Mouse (Mus musculus) heart, adult 2 months (tissue): Measurements from ENCODE around the gene Dnajc5. TPM values are rescaled to one million over a fixed set of nuclear protein-coding genes. Genes with fewer than 3 reads are reported as not detected.

ENCODE experiments used
- DNase-seq, 2 experiments: peaks; one replicate each; pipeline ENCODE4 v3.0.0; 2021
- H3K27ac ChIP-seq: fragments of 200-600 bp; 2 replicates; pipeline ENCODE4 v1.8.1; 2022
- H3K27me3 ChIP-seq: fragments of 200-500 bp; 2 replicates; pipeline ENCODE4 v1.6.1; 2012; ENCODE audit warnings: mild to moderate bottlenecking, low read length, inconsistent platforms, mixed read lengths; ENCODE audit not compliant: control insufficient read depth, insufficient read depth
- H3K36me3 ChIP-seq: fragments of 200-500 bp; 2 replicates; pipeline ENCODE4 v1.6.1; 2012; ENCODE audit warnings: low read length, inconsistent platforms; ENCODE audit not compliant: control insufficient read depth, insufficient read depth
- H3K4me1 ChIP-seq: fragments of 200-500 bp; 2 replicates; pipeline ENCODE4 v1.6.1; 2011; ENCODE audit warnings: low read length; ENCODE audit not compliant: control insufficient read depth, insufficient read depth
- H3K4me3 ChIP-seq: fragments of 200-600 bp; 2 replicates; pipeline ENCODE4 v1.8.1; 2022
- H3K79me2 ChIP-seq: fragments of 200-500 bp; replicated peaks from 2 replicates; pipeline ENCODE4 v1.6.1; 2012; ENCODE audit warnings: mild to moderate bottlenecking, inconsistent platforms, low read length, moderate library complexity, mixed read lengths; ENCODE audit not compliant: control insufficient read depth, insufficient read depth
- H3K9ac ChIP-seq: fragments of 200-500 bp; 2 replicates; pipeline ENCODE4 v1.6.1; 2012; ENCODE audit warnings: low read depth, mild to moderate bottlenecking, control low read depth, inconsistent platforms, low read length, mixed read lengths
- CTCF ChIP-seq: fragments of 200-600 bp; IDR thresholded peaks from 2 replicates; pipeline ENCODE4 v1.8.1; 2022; ENCODE audit warnings: antibody characterized with exemption, mild to moderate bottlenecking, moderate library complexity
- EP300 ChIP-seq: fragments of 200-500 bp; IDR thresholded peaks from 2 replicates; pipeline ENCODE4 v1.6.1; 2011; ENCODE audit warnings: low read depth, low read length, control low read depth; ENCODE audit not compliant: insufficient read depth
- POLR2A ChIP-seq: fragments of 200-500 bp; IDR thresholded peaks from 2 replicates; pipeline ENCODE4 v1.6.1; 2011; ENCODE audit warnings: mild to moderate bottlenecking, low read depth, low read length, control low read depth; ENCODE audit not compliant: insufficient read depth
- WGBS: fragments of 180-500 bp; shearing (Covaris S2); methylation state at CpG from one replicate; pipeline ENCODE4 v1.1.7; 2018; 5-methylcytosine and 5-hydroxymethylcytosine counted together
- intact Hi-C: fragments of 180-260 bp; cut with DNase I; formaldehyde crosslinking; loops from one replicate; pipeline ENCODE4 v1.15.1; 2025
- microRNA-seq, 2 experiments: library from miRNA; unstranded; fragments of <30 nt; microRNA quantifications; one replicate each; pipeline ENCODE4 v1.2.0; 2021
- polyA plus RNA-seq: library from polyadenylated mRNA; depleted of rRNA; stranded (reverse); fragments of >200 nt; gene quantifications from 2 replicates; pipeline ENCODE4 v1.2.3, GENCODE M21; 2012; rRNA removed
- total RNA-seq, 2 experiments: library from RNA; stranded (reverse); gene quantifications; 2 replicates each; pipeline ENCODE4 v1.2.3; 2021

The Dnajc5 gene
- total and polyA plus RNA-seq, 3 experiments: 43.4 to 71.5 (median 62.3) TPM

DNA sequence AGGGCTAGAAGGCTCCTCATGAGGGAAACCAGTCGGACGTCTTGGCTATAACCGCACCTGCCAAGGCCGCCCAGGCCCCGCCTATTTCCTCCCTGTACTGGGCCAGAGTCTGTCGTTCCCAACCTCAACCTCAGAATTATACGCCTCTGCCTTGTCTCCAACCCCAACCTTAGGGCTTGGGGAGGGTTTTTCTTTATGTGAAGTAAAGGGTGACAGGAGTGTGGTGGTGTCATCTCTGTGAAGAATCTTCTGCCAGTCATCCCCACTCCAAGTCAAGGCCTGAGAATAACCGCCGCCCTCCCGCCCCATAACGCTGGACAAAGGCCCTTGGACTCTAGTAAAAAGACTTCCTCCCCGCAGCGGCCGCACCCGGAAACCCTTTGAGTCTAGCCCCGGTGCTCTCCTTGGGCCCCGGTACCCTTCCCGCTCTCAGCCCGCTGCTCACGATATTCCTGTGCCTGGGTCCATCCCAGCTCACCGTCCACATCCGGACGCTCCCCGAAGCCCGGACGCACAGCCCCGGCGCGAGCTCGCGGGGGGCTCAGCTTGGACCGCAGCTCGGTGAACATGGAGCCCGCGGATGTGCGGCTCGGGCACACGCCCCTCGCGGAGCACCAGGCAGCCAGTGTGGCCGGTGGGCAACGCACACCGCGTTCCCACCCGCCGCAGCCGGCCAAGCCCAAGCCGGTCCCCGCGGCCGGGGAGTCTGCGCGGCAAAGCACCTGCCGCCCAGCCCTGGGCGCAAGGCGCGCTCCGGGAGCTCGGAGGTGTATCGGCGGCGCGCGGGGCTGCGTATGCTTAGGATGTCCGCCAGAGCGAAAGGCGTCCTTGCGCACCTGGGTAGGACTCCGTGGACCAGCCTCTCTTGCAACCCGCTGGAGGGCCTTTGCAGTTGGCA is 78.4 kb downstream of the Dnajc5 start, which contains the start of gene Samd10:
Samd10 (minus strand) TSS at position 759 of the 898 bp plus-strand sequence.
- TF ChIP-seq CTCF: peak; percentile 46
- no peak for TF ChIP-seq POLR2A
- TF ChIP-seq EP300: no peak
- peak; percentile 72 for DNase-seq
- H3K4me1 ChIP-seq: peaks cover 3% of the 10 kb centered on the region
- H3K27me3 ChIP-seq: no peaks in the 10 kb centered on the region
- peak within 1 kb of the TSS; percentile 91 for H3K9ac ChIP-seq
- peak within 1 kb of the TSS; percentile 63 for H3K4me3 ChIP-seq
- 5% methylated on average over 71 of the region's 71 CpGs for WGBS
- intact Hi-C loops: loop anchor here (10.0 kb wide), 1 partner anchor 444 kb away; the partner anchor contains the start of gene Eef1a2
- no peaks in the 10 kb centered on the region for H3K79me2 ChIP-seq
- no peaks in the 10 kb centered on the region for H3K36me3 ChIP-seq
- peak within 1 kb of the TSS; percentile 80 for H3K27ac ChIP-seq

DNA sequence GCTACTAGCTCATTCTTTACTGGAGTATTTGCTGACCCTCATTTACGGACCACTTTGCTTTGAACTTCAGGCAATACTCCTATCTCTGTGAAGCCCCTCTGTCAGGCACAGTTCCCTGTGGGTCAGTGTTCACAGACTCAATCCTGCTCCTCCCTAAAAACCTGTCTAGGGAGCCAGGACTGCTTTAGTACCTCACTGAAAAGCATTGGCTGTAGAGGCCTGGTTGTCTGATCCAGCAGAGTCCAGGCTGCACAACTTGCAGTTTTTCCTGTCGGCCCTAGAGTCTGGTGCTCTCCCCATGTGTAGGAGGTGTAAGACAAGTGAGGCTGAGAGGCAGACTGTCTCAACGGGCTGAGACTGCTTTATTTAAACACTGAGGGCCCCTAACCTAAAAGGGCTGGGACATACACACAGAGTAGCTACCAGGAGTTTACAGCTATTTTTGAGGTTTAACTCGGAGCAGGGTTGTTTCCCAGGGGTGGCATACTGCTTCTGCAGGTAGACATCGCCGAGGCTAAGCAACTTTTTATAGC is 80.0 kb downstream of the Dnajc5 start:
- no peaks in the 10 kb centered on the region for H3K27me3 ChIP-seq
- H3K4me1 ChIP-seq: peaks cover 3% of the 10 kb centered on the region
- intact Hi-C loops: no loop called here
- H3K4me3 ChIP-seq: peak overlapping the region; percentile 87
- no peaks in the 10 kb centered on the region for H3K36me3 ChIP-seq
- peak overlapping the region; percentile 93 for H3K27ac ChIP-seq
- TF ChIP-seq POLR2A: no peak
- H3K9ac ChIP-seq: no peak overlapping the region; the same call in 1 of the 2 replicates
- H3K79me2 ChIP-seq: no peaks in the 10 kb centered on the region
- DNase-seq: no peak
- WGBS: 63% methylated on average over 6 of the region's 6 CpGs

DNA sequence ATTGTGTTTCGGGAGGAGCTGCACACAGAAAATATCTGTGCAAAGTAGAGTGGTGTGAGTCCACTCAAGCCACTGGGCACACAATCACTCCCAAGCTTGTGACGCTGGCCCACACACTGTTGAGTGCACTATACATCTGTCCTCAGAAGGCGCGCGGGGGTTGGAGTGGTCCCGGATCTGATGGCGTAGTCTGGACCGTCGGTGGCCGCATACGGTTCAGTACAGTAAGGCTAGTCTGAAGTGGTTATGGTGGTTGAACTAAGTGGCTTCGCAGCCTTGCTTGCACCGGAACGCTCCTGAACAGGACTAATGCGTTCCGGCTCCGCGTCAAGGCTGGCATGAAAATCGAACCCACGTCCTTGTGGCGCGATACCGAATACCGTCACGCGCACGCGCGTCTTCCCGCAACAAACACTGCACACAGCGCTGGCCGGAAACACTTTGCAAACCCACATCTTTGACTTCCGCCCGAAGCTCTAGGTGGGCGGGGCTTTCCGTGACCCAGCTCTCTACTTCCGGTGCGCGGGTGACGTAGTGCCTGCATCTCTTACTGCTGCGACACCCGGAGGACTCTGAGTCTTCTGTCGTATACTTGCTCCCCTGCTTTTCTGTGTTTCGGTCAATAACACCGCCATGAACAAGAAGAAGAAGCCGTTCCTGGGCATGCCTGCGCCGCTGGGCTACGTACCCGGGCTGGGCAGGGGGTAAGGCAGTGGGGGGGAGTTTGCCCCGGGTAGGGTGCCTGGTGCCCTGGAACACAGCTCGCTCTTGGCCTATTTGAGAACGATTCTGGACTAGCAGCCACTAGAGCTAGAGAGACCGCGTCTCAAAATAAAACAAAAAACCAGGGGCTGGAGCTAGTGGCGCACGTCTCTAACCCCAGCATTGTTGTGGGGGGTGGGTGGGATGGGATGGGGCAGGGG is 80.8 kb downstream of the Dnajc5 start:
- H3K27me3 ChIP-seq: no peaks in the 10 kb centered on the region
- 0 out of 2 replicates have a peak, but pooled peaks cover 1% of the 10 kb centered on the region for H3K79me2 ChIP-seq
- H3K27ac ChIP-seq: peak overlapping the region; percentile 93
- TF ChIP-seq EP300: peak; percentile 64; the same call in 1 of the 2 replicates
- TF ChIP-seq POLR2A: peak; percentile 94; the same call in 1 of the 2 replicates
- TF ChIP-seq CTCF: 0 out of 2 replicates have a peak, but pooled peaks have one; percentile 4
- H3K4me1 ChIP-seq: peaks cover 3% of the 10 kb centered on the region
- under 1% methylated on average over 57 of the region's 57 CpGs for WGBS
- peak overlapping the region; percentile 87 for H3K9ac ChIP-seq
- no peaks in the 10 kb centered on the region for H3K36me3 ChIP-seq
- peak; percentile 94 to 96 for DNase-seq
- H3K4me3 ChIP-seq: peak overlapping the region; percentile 87
- intact Hi-C loops: no loop called here

DNA sequence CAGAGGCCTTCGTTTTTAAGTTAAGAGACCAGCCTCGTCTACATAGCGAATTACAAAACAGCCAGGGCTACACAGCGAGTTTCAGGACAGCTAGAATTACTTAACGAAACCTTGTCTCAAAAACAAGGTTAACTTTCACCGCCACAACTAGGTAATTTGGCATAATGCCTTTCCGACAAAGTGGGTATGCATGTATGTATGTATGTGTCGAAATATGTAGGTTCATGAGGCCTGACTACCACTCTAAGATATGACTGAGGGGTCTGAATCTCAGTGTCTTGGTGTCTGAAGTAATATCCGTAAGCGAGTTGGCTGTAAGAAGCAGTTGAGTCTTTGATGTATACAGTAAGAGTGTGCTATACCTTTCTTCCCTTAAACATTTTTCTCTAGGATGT is 81.5 kb downstream of the Dnajc5 start:
- peaks cover 3% of the 10 kb centered on the region for H3K4me1 ChIP-seq
- TF ChIP-seq CTCF (no peak), POLR2A (no peak), EP300 (no peak)
- intact Hi-C loops: no loop called here
- WGBS: 22% methylated on average over 10 of the region's 10 CpGs
- H3K36me3 ChIP-seq: no peaks in the 10 kb centered on the region
- H3K27me3 ChIP-seq: no peaks in the 10 kb centered on the region
- 0 out of 2 replicates have a peak, but pooled peaks cover 1% of the 10 kb centered on the region for H3K79me2 ChIP-seq
- H3K27ac ChIP-seq: peak overlapping the region; percentile 93
- H3K4me3 ChIP-seq: peak overlapping the region; percentile 87
- H3K9ac ChIP-seq: peak overlapping the region; percentile 30; the same call in 1 of the 2 replicates
- DNase-seq: no peak

DNA sequence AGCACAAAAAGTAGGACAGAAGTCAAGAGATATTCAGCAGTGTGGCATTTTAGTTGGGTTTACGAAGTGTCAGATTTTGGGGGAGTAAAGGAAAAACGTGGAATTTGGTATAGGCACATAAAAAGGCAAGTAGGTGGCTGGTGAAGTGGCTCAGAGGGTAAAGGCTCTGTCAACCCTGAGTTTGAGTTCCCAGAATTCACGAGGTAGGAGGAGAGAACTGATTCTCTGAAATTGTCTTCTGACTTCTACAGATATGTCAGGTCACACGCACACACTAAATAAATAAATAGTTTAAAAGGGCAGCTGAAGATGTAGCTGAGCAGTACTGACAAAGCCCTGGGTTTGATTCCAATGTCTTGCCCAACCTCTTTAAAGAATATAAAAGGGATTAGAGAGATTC is 82.1 kb downstream of the Dnajc5 start:
- WGBS: 65% methylated on average over 4 of the region's 4 CpGs
- no peak for DNase-seq
- Histone ChIP-seq H3K27ac (no peak overlapping the region), H3K4me1 (peaks cover 3% of the 10 kb centered on the region), H3K4me3 (peak overlapping the region; percentile 87; the same call in 1 of the 2 replicates), H3K9ac (no peak overlapping the region), H3K36me3 (no peaks in the 10 kb centered on the region), H3K79me2 (0 out of 2 replicates have a peak, but pooled peaks cover 1% of the 10 kb centered on the region), H3K27me3 (no peaks in the 10 kb centered on the region)
- no peak for TF ChIP-seq EP300
- no peak for TF ChIP-seq CTCF
- no peak for TF ChIP-seq POLR2A
- intact Hi-C loops: no loop called here

Small RNAs within 50 kb of the gene (microRNA-seq; reads per million reads assigned to microRNA genes)
- gene Mir7006: 0 reads per million in 2 experiments

Other genes starting within 250 kb of the Dnajc5 start
- 10 to 100 TPM in 1 of 2 experiments, 1 to 10 TPM in 1; 8.5 to 10.2 TPM for gene Gmeb2, start 232.4 kb upstream of the Dnajc5 start, total RNA-seq
- 9.4 and 12.7 TPM in 2 replicates for gene Gmeb2, start 232.4 kb upstream of the Dnajc5 start, polyA plus RNA-seq
- under 1 TPM; 0.29 to 0.32 TPM for gene Stmn3, start 206.0 kb upstream of the Dnajc5 start, total RNA-seq
- gene Stmn3, start 206.0 kb upstream of the Dnajc5 start, polyA plus RNA-seq: 0.37 and 1.6 TPM in 2 replicates
- gene Rtel1, start 200.7 kb upstream of the Dnajc5 start, total RNA-seq: 10 to 100 TPM in 1 of 2 experiments, 1 to 10 TPM in 1; 8.3 to 10.6 TPM
- gene Rtel1, start 200.7 kb upstream of the Dnajc5 start, polyA plus RNA-seq: 21.9 and 29.6 TPM in 2 replicates
- 10 to 100 TPM; 18.7 to 18.9 TPM for gene Zgpat, start 155.6 kb upstream of the Dnajc5 start, total RNA-seq
- 21.0 and 31.5 TPM in 2 replicates for gene Zgpat, start 155.6 kb upstream of the Dnajc5 start, polyA plus RNA-seq
- 10 to 100 TPM; 50.7 to 52.3 TPM for gene Arfrp1, start 155.1 kb upstream of the Dnajc5 start, total RNA-seq
- 42.3 and 69.5 TPM in 2 replicates for gene Arfrp1, start 155.1 kb upstream of the Dnajc5 start, polyA plus RNA-seq
- 1 to 10 TPM; 5.0 to 5.2 TPM for gene Lime1, start 140.4 kb upstream of the Dnajc5 start, total RNA-seq
- gene Lime1, start 140.4 kb upstream of the Dnajc5 start, polyA plus RNA-seq: 21.7 and 21.8 TPM in 2 replicates
- gene Zbtb46, start 61.1 kb upstream of the Dnajc5 start, total RNA-seq: 10 to 100 TPM; 10.7 to 13.2 TPM
- gene Zbtb46, start 61.1 kb upstream of the Dnajc5 start, polyA plus RNA-seq: 8.3 and 14.9 TPM in 2 replicates
- not detected for gene Abhd16b, start 27.3 kb upstream of the Dnajc5 start, total RNA-seq
- not detected in 2 replicates for gene Abhd16b, start 27.3 kb upstream of the Dnajc5 start, polyA plus RNA-seq
- 10 to 100 TPM; 56.8 to 58.7 TPM for gene Tpd52l2, start 23.3 kb upstream of the Dnajc5 start, total RNA-seq
- 61.1 and 93.6 TPM in 2 replicates for gene Tpd52l2, start 23.3 kb upstream of the Dnajc5 start, polyA plus RNA-seq
- gene Uckl1, start 64.4 kb downstream of the Dnajc5 start, total RNA-seq: 10 to 100 TPM; 31.3 to 32.5 TPM
- gene Uckl1, start 64.4 kb downstream of the Dnajc5 start, polyA plus RNA-seq: 115 and 156 TPM in 2 replicates
- gene Prpf6, start 71.4 kb downstream of the Dnajc5 start, total RNA-seq: 10 to 100 TPM; 35.3 to 38.6 TPM
- gene Prpf6, start 71.4 kb downstream of the Dnajc5 start, polyA plus RNA-seq: 13.8 and 19.1 TPM in 2 replicates
- 10 to 100 TPM; 13.2 to 16.9 TPM for gene Zfp512b, start 72.3 kb downstream of the Dnajc5 start, total RNA-seq
- 20.6 and 25.9 TPM in 2 replicates for gene Zfp512b, start 72.3 kb downstream of the Dnajc5 start, polyA plus RNA-seq
- gene Samd10, start 78.7 kb downstream of the Dnajc5 start, total RNA-seq: 1 to 10 TPM; 1.0 to 1.6 TPM
- gene Samd10, start 78.7 kb downstream of the Dnajc5 start, polyA plus RNA-seq: 5.1 and 6.4 TPM in 2 replicates
- not detected for gene Gm29797, start 136.5 kb downstream of the Dnajc5 start, total RNA-seq
- 0.21 TPM in 1 of 2 replicates, not detected in the other for gene Gm29797, start 136.5 kb downstream of the Dnajc5 start, polyA plus RNA-seq
- 10 to 100 TPM; 37.8 to 46.2 TPM for gene Sox18, start 151.2 kb downstream of the Dnajc5 start, total RNA-seq
- 74.4 and 105 TPM in 2 replicates for gene Sox18, start 151.2 kb downstream of the Dnajc5 start, polyA plus RNA-seq
- gene Tcea2, start 159.8 kb downstream of the Dnajc5 start, total RNA-seq: 1 to 10 TPM; 4.3 to 6.0 TPM
- gene Tcea2, start 159.8 kb downstream of the Dnajc5 start, polyA plus RNA-seq: 10.4 and 13.4 TPM in 2 replicates
- gene Rgs19, start 173.5 kb downstream of the Dnajc5 start, total RNA-seq: 1 to 10 TPM; 6.7 to 8.0 TPM
- gene Rgs19, start 173.5 kb downstream of the Dnajc5 start, polyA plus RNA-seq: 22.8 and 24.5 TPM in 2 replicates
- gene Lkaaear1, start 178.0 kb downstream of the Dnajc5 start, total RNA-seq: not detected
- gene Lkaaear1, start 178.0 kb downstream of the Dnajc5 start, polyA plus RNA-seq: 0.27 TPM in 1 of 2 replicates, not detected in the other
- gene Oprl1, start 194.5 kb downstream of the Dnajc5 start, total RNA-seq: not detected
- gene Oprl1, start 194.5 kb downstream of the Dnajc5 start, polyA plus RNA-seq: not detected in 2 replicates
- not detected for gene Myt1, start 242.8 kb downstream of the Dnajc5 start, total RNA-seq
- 0.02 TPM in 1 of 2 replicates, not detected in the other for gene Myt1, start 242.8 kb downstream of the Dnajc5 start, polyA plus RNA-seq